Mouse (Mus musculus) bone marrow macrophage, adult 2 months (primary cell): ENCODE measurements around the gene Tsc22d4.
A peak's percentile ranks its signal among the peaks of the same experiment; 100 is the strongest.

ENCODE experiments used
- CTCF ChIP-seq: IDR thresholded peaks from 2 replicates; pipeline ENCODE4 v1.5.1; 2012; ENCODE audit warnings: low read depth, mild to moderate bottlenecking, low read length, moderate library complexity
- POLR2A ChIP-seq: IDR thresholded peaks from 2 replicates; pipeline ENCODE4 v1.6.1; 2012; ENCODE audit warnings: mild to moderate bottlenecking, low read depth, low read length, borderline replicate concordance

DNA sequence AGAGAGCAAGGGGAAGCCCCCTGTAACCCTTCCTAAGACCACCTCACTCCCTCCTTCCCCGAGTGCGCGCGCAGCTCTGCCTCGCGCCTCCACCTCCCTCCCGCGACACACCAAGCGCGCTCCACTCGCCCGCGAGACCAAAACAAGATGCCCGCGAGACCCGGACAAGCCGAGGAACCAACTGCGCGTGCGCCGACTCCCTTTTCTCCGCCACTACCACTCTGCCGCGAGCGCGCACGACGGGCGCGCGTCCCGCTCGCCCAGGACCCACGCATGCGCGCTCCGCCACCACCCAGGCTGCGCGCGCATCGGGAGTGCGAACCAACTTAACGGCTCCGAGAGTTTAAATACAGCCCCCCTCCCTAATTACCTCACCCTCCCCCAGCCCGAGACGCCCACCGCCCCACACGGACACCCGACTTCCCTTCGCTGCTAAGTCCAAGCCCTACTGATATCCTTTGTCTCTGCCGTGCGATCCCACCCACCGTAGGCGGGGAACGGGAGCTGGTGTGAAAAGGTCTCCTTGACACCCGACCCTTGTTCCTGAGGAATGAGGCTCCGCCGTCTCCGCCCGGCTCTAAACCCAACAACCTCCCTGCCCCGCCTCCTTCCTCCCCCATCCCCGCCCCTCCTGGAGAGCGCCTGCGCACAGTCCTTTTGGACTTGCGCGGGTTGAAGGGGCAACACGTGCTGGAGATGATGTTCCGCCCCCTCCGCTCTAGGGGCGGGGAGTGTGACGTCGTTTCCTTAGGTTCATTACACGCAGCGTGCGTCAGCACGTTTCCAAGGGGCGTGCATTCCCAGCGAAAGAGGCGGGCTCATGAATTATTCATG lies 40.8 kb downstream of the Tsc22d4 start:
- TF ChIP-seq POLR2A (peak; percentile 86), CTCF (no peak)
